Mouse (Mus musculus): ENCODE measurements around the gene Olfr1259. TPM values are rescaled to one million over a fixed set of nuclear protein-coding genes. Genes with fewer than 3 reads are reported as not detected.
"Not testable (repeated sequence)": the region's sequence is repeated elsewhere in the genome, so short reads cannot be mapped to it uniquely, and the experiment has no call there.

The Olfr1259 gene
- total RNA-seq (2021): not detected
- long read RNA-seq, experiment 1: 0 reads
- long read RNA-seq, experiment 2: 0 reads

- intact Hi-C loops (cut with DNase I; ENCODE audit: low total_unique reads): no loop called here
- DNase-seq: no peak
These were observed at the start of gene Olfr1259 for GRCm38 (mm10) chr2:89948564-89948963. TSS of gene Olfr1259 (minus strand) at chr2:89948664.

GRCm38 (mm10) chr2:89990921-89991320 is 42.5 kb upstream of the Olfr1259 start, which contains the start of gene Olfr1261:
TSS of gene Olfr1261 (plus strand) at chr2:89991221.
- DNase-seq: no peak
- intact Hi-C loops (cut with DNase I; ENCODE audit: low total_unique reads): no loop called here

GRCm38 (mm10) chr2:89977709-89978108 is 29.2 kb upstream of the Olfr1259 start:
- intact Hi-C loops (cut with DNase I; ENCODE audit: low total_unique reads): no loop called here

GRCm38 (mm10) chr2:89974184-89974583 is 25.7 kb upstream of the Olfr1259 start, which contains the start of gene Olfr1260:
TSS of gene Olfr1260 (plus strand) at chr2:89974340.
- intact Hi-C loops (cut with DNase I; ENCODE audit: low total_unique reads): no loop called here
- no peak for DNase-seq

More at GRCm38 (mm10) chr2:89977709-89978108, 29.2 kb upstream of the Olfr1259 start:
- no peak for DNase-seq

- DNase-seq: no peak
- intact Hi-C loops (cut with DNase I; ENCODE audit: low total_unique reads): no loop called here
These were observed 21.5 kb downstream of the Olfr1259 start, which contains the start of gene Olfr1258 for GRCm38 (mm10) chr2:89927009-89927408. TSS of gene Olfr1258 (plus strand) at chr2:89927309.

- DNase-seq; intact Hi-C loops (cut with DNase I; ENCODE audit: low total_unique reads): not testable (repeated sequence)
These were observed 35.8 kb downstream of the Olfr1259 start for GRCm38 (mm10) chr2:89912616-89913015.

Other genes starting within 250 kb of the Olfr1259 start
- gene Olfr1252, start 223.7 kb downstream of the Olfr1259 start, total RNA-seq (2021): not detected
- not detected for gene Olfr1253, start 191.6 kb downstream of the Olfr1259 start, total RNA-seq (2021)
- gene Olfr1254, start 155.0 kb downstream of the Olfr1259 start, total RNA-seq (2021): not detected
- gene Olfr1255, start 136.6 kb downstream of the Olfr1259 start, total RNA-seq (2021): not detected
- not detected for gene Olfr1256, start 107.1 kb downstream of the Olfr1259 start, total RNA-seq (2021)
- gene Olfr48, start 100.5 kb downstream of the Olfr1259 start, total RNA-seq (2021): not detected
- gene Olfr1257, start 70.2 kb downstream of the Olfr1259 start, total RNA-seq (2021): not detected
- gene Olfr1258, start 21.4 kb downstream of the Olfr1259 start, total RNA-seq (2021): not detected
- gene Olfr1260, start 25.7 kb upstream of the Olfr1259 start, total RNA-seq (2021): not detected
- not detected for gene Olfr1261, start 42.6 kb upstream of the Olfr1259 start, total RNA-seq (2021)
- gene Olfr1262, start 51.5 kb upstream of the Olfr1259 start, total RNA-seq (2021): not detected
- not detected for gene Olfr1263, start 63.5 kb upstream of the Olfr1259 start, total RNA-seq (2021)
- gene Olfr1264, start 76.9 kb upstream of the Olfr1259 start, total RNA-seq (2021): not detected
- not detected for gene Olfr1265, start 86.7 kb upstream of the Olfr1259 start, total RNA-seq (2021)
- gene Olfr140, start 114.9 kb upstream of the Olfr1259 start, total RNA-seq (2021): not detected
- not detected for gene Olfr1269, start 172.7 kb upstream of the Olfr1259 start, total RNA-seq (2021)
- not detected for gene Olfr32, start 193.6 kb upstream of the Olfr1259 start, total RNA-seq (2021)
- not detected for gene Olfr1270, start 204.4 kb upstream of the Olfr1259 start, total RNA-seq (2021)

All from gastrocnemius, postnatal 14 days (tissue).